Mouse (Mus musculus): ENCODE data around the gene Plek.

DNA sequence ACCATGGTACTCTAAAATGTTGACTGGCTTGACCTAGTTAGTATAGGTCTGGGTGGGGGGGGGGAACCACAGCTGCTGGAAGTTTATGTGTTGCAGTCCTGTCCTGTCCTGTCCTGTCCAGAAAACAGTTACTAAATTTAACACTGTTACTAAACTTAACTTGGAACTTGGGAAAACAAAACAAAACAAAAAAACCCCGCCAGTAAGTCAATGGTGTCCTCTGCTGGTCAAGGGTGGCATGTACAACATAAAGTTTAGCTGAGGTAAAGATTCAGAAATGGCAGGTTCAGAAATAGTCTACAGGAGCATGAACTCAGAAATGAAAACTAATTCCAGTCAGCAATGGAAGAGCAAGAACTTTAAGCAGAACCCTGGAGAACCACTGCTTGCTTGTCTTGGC lies 103.4 kb downstream of the Plek start:
- TF ChIP-seq GATA1 (IDR thresholded peaks at IDR 0.05; ENCODE audit: low read length) (no peak), TAL1 (IDR thresholded peaks at IDR 0.05; ENCODE audit: low read length) (no peak)
